Mouse (Mus musculus) hindbrain, embryonic 11.5 days (tissue): ENCODE results near the gene Ifnlr1. TPM values are rescaled to one million over a fixed set of nuclear protein-coding genes. Genes with fewer than 3 reads are reported as not detected.

Source experiments
- ATAC-seq: fragments of 200-750 bp; cut with Nextera tagmentation; 2 replicates; pipeline ENCODE4 v1.8.0; 2017; ENCODE audit warnings: mild to moderate bottlenecking, moderate TSS enrichment, moderate library complexity; ENCODE audit not compliant: low FRiP score
- DNase-seq: peaks from one replicate; pipeline ENCODE4 v3.0.0-alpha.2; 2015; ENCODE audit warnings: low spot score
- H3K27ac ChIP-seq: fragments of 300-500 bp; sonication (generic); 2 replicates; pipeline ENCODE4 v1.5.1; 2014; ENCODE audit warnings: mild to moderate bottlenecking, low read depth, low read length
- H3K27me3 ChIP-seq: fragments of 300-500 bp; sonication (generic); 2 replicates; pipeline ENCODE4 v1.6.1; 2014; ENCODE audit warnings: mild to moderate bottlenecking, low read length, moderate library complexity, mixed read lengths; ENCODE audit not compliant: control insufficient read depth, insufficient read depth
- H3K36me3 ChIP-seq: fragments of 300-500 bp; sonication (generic); 2 replicates; pipeline ENCODE4 v1.6.1; 2014; ENCODE audit warnings: mild to moderate bottlenecking, low read length, moderate library complexity, mixed read lengths; ENCODE audit not compliant: control insufficient read depth, insufficient read depth
- H3K4me1 ChIP-seq: fragments of 300-500 bp; sonication (generic); replicated peaks from 2 replicates; pipeline ENCODE4 v1.6.1; 2014; ENCODE audit warnings: low read length, mixed read lengths; ENCODE audit not compliant: control insufficient read depth, insufficient read depth
- H3K4me2 ChIP-seq: fragments of 300-500 bp; sonication (generic); replicated peaks from 2 replicates; pipeline ENCODE4 v1.6.1; 2014; ENCODE audit warnings: mild to moderate bottlenecking, low read depth, low read length
- H3K4me3 ChIP-seq: fragments of 300-500 bp; sonication (generic); 2 replicates; pipeline ENCODE4 v1.5.1; 2014; ENCODE audit warnings: low read depth, low read length
- H3K9ac ChIP-seq: fragments of 300-500 bp; sonication (generic); 2 replicates; pipeline ENCODE4 v1.6.1; 2014; ENCODE audit warnings: low read depth, low read length
- H3K9me3 ChIP-seq: fragments of 300-500 bp; sonication (generic); 2 replicates; pipeline ENCODE4 v1.6.1; 2016; ENCODE audit warnings: low read length; ENCODE audit not compliant: control insufficient read depth
- WGBS: fragments of 180-500 bp; shearing (Covaris S2); extraction: QIAGEN DNeasy Blood & Tissue Kit; methylation state at CpG from one replicate; pipeline ENCODE4 v1.1.7; 2014; 5-methylcytosine and 5-hydroxymethylcytosine counted together
- polyA plus RNA-seq: library from polyadenylated mRNA; unstranded; fragments of >200 nt; fragmentation: Nextera tagmentation; extraction: Ambion mirVana; gene quantifications from 2 replicates; pipeline ENCODE4 v1.2.1, GENCODE M21; 2014

The Ifnlr1 gene
- polyA plus RNA-seq, 1 experiment from 2014 or later, result 0.71 TPM

DNA sequence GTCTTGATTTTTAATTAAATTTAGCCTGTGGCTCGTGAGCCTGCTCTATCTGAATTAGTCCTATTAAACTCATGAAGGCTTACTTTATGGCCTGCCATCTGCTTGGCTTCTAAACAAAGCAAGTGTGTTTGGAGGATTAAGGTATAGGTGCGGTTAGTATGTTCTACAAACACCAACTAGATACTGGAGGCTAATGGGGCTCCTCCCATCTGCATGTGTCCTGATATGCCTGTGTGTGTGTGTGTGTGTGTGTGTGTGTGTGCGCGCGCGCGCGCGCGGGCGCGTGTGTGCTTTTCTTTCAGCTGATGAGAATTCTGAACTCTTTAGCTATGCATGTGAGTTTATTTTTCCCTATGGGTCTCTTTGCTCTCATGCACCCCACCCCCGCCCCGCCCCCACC lies 53.6 kb downstream of the Ifnlr1 start:
- ATAC-seq (no peak), DNase-seq (no peak)
- no peaks in the 10 kb centered on the region for H3K9me3 ChIP-seq
- no peaks in the 10 kb centered on the region for H3K36me3 ChIP-seq
- no peak overlapping the region for H3K27ac ChIP-seq
- H3K9ac ChIP-seq, result no peak overlapping the region
- H3K4me3 ChIP-seq, result no peak overlapping the region
- H3K27me3 ChIP-seq, result no peaks in the 10 kb centered on the region
- no peaks in the 10 kb centered on the region for H3K4me1 ChIP-seq
- H3K4me2 ChIP-seq, result no peak overlapping the region
- 93% methylated on average over 14 of the region's 14 CpGs for WGBS

DNA sequence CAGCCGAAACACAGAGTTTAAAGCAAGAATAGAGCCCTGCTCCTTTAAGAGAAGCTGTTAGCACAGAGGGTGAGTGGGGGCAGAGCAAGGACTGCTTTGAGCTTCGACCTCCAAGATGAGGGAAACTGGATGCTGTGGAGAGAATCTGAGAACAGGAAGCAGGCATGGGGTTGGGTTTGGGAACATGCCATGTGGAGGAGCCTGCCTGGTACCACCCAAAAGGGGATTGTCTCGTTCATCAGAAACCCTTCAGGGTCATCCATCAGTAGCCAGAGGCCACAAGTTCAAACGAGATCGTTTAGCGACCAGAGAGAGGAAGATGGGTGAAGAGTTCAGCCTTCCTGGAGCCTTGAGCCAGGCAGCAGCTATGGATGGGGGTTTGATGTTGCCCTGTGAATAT lies 57.4 kb downstream of the Ifnlr1 start:
- no peak for ATAC-seq

DNA sequence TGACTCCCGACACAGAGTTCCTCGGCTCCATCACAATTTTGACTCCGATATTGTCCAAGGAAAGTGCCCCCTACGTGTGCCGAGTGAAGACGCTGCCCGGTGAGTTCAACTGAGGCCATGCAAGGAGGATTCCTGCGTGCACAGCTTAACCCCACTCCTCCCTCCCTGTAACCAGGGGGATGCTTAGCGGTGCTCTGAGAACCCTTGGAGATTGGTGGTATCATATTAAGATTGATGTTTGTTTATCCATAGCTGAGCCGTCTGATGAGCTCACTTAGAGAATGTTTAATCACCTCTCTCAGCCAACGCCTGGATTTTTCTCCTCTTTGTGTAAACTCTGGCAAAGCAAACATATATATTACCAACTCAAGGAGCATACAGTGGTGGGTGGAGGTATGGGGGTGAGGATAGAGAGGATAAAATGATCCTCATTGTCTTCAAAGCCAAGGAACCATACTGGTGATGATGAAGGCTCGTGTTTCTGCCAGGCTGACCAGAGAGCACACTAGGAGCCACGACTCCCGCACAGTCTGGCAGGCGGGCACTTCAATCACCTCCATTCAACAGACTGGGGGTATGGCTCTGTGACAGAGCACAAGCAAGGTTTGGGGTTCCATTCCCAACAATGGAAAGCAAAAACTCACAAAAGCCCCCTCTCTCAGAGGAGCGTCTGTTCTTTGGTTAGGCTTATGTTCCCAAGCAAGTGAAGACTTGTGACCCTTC lies 58.8 kb downstream of the Ifnlr1 start:
- Histone ChIP-seq H3K4me1 (no peaks in the 10 kb centered on the region), H3K4me3 (no peak overlapping the region), H3K4me2 (no peak overlapping the region), H3K27ac (no peak overlapping the region), H3K9ac (no peak overlapping the region), H3K9me3 (no peaks in the 10 kb centered on the region), H3K36me3 (no peaks in the 10 kb centered on the region), H3K27me3 (no peaks in the 10 kb centered on the region)
- DNase-seq, result no peak
- ATAC-seq, result no peak
- 67% methylated on average over 16 of the region's 16 CpGs for WGBS

More for the DNA sequence above, 57.4 kb downstream of the Ifnlr1 start:
- DNase-seq, result no peak
- 41% methylated on average over 6 of the region's 6 CpGs for WGBS
- H3K4me2 ChIP-seq, result no peak overlapping the region
- H3K9me3 ChIP-seq, result no peaks in the 10 kb centered on the region
- no peaks in the 10 kb centered on the region for H3K27me3 ChIP-seq
- no peak overlapping the region for H3K4me3 ChIP-seq
- H3K36me3 ChIP-seq, result no peaks in the 10 kb centered on the region
- no peak overlapping the region for H3K9ac ChIP-seq
- H3K27ac ChIP-seq, result no peak overlapping the region
- H3K4me1 ChIP-seq, result no peaks in the 10 kb centered on the region

DNA sequence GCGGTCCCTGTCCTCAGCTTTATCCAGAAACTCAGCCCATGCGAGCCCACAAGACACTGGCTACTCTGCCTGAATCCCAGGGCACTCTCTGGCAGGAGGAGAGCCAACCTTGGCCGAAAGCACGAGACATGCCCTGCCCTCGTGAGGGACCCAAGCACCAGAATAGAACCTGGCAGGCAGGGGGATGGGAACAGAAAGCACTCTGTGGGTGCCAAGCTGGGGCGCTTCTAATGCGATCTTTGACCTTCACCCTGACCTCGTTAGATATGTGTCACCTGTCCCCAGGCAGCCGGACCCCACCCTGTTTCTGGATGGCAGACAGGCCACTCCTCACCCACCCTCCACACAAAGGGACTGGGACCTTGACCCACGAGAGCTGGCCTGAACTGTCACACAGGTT lies 59.5 kb downstream of the Ifnlr1 start:
- Histone ChIP-seq H3K27ac (no peak overlapping the region), H3K4me2 (no peak overlapping the region), H3K4me3 (no peak overlapping the region), H3K36me3 (no peaks in the 10 kb centered on the region), H3K9ac (no peak overlapping the region), H3K27me3 (no peaks in the 10 kb centered on the region), H3K4me1 (no peaks in the 10 kb centered on the region), H3K9me3 (no peaks in the 10 kb centered on the region)
- DNase-seq (no peak), ATAC-seq (no peak)
- 81% methylated on average over 10 of the region's 10 CpGs for WGBS

DNA sequence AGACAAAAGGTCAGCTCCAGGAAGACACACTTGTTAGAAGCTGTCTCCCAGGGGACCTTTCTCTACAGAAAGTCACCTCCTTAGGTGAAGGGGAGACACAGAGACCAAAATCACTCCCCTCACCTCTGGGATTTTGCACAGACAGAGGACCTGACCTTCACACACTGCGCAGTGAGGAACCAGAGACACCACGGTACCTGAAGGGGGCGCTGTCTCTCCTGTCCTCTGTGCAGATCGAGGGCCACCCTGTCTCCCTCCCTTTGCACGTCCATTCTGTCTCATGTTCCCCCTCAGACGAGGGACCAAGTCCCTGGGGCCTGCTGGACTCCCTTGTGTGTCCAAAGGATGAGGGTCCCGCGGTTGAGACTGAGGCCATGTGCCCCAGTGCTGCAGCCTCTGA lies 64.8 kb downstream of the Ifnlr1 start:
- Histone ChIP-seq H3K4me3 (no peak overlapping the region), H3K36me3 (no peaks in the 10 kb centered on the region), H3K9me3 (no peaks in the 10 kb centered on the region), H3K4me1 (no peaks in the 10 kb centered on the region), H3K27me3 (no peaks in the 10 kb centered on the region), H3K9ac (no peak overlapping the region), H3K4me2 (no peak overlapping the region), H3K27ac (no peak overlapping the region)
- 76% methylated on average over 8 of the region's 8 CpGs for WGBS
- ATAC-seq, result no peak
- DNase-seq, result no peak

DNA sequence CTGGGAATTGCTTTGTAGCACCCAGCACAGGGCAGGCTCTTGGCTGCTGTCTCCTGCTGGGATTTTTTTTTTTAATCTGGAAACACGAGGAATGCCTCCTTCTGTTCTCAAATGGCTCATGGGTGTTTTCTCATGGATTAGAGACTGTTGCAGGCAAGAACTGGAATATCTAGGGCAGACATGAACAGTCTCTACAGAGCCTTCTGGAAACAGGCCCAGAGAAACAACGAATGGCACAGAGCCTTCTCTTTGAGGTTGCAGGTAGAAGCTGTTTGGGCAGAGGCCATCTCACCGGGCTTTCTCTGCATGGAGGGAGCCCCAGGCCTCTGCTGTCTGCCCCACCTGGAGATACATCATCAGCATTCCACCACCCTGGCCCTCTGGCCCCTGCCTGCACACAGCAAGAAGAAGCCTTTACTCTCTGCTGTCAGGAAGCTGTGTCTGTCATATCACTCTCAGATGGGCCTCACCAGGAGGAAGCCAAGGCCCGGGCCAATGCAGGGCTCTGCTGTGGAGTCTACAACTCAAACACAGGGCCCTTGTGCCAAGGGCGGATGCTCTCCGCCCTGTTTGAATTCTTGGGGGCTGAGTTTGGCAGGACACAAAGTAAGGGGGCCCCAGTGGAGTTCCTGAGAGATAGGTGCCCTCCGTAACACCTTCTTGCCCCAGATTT lies 66.2 kb downstream of the Ifnlr1 start:
- Histone ChIP-seq H3K4me2 (no peak overlapping the region), H3K4me1 (no peaks in the 10 kb centered on the region), H3K9ac (no peak overlapping the region), H3K9me3 (no peaks in the 10 kb centered on the region), H3K27ac (no peak overlapping the region), H3K36me3 (no peaks in the 10 kb centered on the region), H3K4me3 (no peak overlapping the region), H3K27me3 (no peaks in the 10 kb centered on the region)
- no peak for ATAC-seq
- no peak for DNase-seq
- 92% methylated on average over 7 of the region's 7 CpGs for WGBS

DNA sequence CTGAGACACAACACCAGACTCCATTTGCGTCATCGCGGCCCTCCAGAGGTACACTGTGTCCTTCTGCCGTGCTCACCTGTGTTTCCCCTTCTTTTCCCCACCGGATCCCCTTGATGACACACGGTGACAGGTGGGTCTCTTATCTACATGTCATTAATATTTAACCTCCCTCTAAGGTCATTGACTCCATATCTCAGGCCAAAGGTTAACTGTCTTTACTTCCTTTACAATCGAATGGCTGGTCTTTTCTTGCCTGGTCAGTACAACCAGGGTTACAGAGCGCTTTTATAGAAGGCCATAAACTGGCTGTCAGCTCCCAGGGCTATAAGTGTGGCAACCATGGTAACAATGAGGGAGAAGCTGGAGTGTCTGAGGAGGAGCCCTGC lies 66.7 kb downstream of the Ifnlr1 start:
- no peak overlapping the region for H3K9ac ChIP-seq
- H3K27ac ChIP-seq, result no peak overlapping the region
- H3K9me3 ChIP-seq, result no peaks in the 10 kb centered on the region
- H3K36me3 ChIP-seq, result no peaks in the 10 kb centered on the region
- WGBS, result 89% methylated on average over 8 of the region's 8 CpGs
- H3K4me1 ChIP-seq, result no peaks in the 10 kb centered on the region
- no peaks in the 10 kb centered on the region for H3K27me3 ChIP-seq
- H3K4me3 ChIP-seq, result no peak overlapping the region
- H3K4me2 ChIP-seq, result no peak overlapping the region
- DNase-seq, result no peak
- ATAC-seq, result no peak
